Mouse (Mus musculus) kidney, adult 18-20 months (tissue): Measurements from ENCODE around the gene Coq10a.

ENCODE experiments used
- DNase-seq: peaks from one replicate; pipeline ENCODE4 v3.0.0; 2021

Gene Coq10a

DNA sequence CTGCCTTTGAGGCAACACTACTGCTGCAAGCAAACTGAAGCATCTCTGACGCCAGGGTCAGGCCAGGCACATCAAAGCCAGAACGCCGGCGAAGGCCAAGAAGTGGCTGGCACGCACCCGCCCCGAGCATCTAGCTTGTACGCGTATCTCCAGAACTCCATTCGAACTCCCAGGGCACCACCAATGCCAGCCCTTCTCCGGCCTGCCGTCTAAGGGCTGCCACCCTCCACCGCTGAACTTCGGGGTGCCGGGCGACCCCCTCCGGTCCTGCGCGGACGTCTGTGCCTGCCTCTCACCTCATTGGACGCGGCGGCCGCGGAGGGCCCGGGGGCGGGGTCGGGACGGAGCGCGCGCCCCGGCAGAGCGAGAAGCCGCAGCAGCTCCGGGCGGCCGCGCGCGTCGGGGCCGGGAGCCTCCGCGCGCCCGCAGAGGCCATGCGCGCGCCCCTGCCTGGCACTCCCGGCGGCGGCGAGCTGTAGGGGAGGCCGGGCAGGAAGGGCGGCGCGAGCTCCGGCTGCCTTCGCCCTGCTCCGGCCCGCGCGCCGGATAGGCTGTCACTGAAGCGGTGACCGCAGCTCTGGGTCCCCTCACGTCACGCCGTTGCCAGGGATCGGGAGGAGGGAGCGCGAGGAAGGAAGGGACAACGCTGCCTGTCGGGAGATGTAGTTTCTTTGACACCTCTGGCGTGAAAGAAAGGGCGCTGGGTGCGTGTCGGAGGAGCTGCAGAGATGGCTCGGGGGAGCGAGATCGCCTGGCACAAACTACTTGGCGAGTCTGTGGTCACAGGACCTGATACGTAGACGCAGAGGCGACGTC lies at the start of gene Coq10a:
Gene Coq10a, minus strand, starts transcription at position 596 of the 816 bp plus-strand sequence.
- peak; percentile 92 for DNase-seq

DNA sequence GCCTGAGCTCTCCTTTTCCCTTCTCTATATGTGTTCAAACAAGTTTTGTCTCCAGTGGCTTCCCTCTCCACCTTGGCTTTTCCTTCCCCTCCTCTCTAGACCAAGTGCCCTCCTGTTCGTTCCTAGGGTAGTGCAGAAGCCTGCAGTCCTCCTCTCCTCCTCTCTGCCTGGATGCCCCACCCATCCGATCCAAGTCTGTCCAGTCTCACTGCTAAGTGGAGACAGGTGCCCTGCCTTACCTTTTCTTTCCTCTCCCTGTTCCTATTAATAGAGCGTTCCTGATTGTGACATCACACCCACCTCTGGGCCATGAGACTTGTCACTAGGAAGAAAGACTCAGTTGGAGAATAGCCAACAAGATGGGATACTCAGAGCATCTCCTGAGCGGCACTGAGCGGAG lies 46.1 kb upstream of the Coq10a start:
- DNase-seq: no peak

DNA sequence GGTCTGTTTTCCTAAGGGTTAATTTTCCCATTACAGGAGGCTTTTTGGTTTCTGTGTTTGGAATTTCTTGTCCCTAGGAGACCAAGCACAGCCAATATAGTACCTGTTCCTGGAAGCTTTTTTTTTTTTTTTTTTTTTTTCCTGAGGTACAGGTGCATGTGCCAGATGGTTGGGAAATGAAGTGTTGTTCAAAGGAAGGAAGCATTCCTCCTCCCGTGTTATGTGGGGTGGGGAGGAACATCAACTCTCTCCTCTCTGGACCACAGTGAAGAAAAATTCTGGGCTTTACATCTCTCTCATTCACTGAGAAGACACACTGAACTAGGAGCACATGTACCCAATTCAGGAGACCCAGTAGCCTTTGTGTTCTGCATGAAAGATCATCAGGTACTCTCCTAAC lies 44.3 kb upstream of the Coq10a start:
- DNase-seq: no peak

DNA sequence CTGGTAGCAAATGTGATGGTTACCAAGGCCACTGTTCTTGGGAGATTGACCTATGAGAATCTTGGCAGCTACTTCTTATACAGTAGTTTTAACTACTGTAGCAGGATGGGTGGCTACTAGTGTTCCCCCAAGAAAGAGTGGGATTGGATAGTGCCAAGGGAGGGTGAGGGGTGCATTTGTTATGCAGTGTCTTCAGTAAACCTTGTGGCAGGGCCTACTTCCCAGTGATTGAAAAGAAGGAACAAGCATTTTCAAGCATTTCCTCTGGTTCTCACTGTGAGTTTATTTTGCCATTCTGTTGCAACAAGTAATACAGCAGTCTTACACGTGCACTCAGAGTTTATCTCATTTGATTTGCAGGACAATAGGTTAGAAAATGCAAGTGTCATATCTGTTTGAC lies 43.8 kb upstream of the Coq10a start:
- DNase-seq: no peak

DNA sequence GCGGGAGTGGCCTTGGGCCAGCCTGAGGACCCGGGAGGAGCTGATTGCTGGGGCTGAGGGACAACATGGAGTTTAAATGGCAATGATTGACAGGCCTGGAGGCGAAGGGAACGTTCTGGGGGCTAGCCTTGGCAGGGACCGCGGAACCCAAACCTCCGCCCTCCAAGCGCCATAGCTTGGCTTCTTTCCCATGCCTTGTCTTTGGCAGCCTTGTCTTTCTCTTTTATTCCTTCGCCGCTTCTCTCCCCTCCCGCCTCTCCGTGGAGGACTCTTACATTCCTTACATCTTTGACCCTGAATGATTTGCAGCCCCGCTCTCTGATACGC lies 43.2 kb upstream of the Coq10a start:
- no peak for DNase-seq

DNA sequence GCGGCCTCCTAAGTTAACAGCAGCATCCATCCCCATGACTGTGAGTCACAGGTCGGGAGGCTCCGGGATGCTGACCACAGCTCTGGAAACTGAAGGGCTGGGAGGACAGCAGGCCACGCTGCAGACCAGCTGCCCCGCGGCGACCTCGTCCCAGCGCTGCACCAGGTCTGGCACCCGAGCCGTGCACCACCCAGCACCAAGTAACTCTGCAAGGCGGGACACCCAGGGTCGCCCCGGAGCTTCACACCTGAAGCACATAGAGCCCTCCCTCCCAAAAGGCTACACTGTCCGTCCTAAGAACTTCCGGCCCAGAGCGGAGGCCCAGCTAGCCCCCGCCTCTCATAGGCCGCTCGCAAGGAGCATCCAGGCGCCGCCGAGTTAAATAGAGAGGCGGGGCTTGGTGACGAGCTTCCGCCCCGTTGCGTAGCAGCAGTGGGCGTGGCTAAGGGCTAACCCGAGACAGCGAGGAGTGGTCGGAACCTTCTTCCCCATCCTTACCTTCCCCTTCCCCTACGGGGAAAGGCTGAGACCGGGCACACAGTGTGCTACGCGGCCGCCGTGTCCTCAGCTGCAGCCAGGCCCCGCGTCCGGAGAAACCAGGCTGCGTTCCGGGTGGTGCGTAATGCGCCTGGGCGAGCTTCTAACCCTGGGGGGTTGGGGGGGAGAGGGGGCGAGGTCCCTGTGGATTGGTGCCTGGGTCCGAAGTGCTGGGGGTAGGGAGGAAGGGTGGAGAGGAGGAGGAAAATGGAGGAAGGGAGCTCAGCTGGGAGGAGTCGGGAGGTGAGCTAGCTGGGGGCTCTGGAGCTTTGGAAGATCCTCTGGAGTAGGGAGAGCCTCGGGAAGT lies 42.6 kb upstream of the Coq10a start, which contains the start of the genes Nabp2 and Rnf41:
Gene Nabp2, minus strand, starts transcription at position 282 of the 844 bp plus-strand sequence.
Gene Rnf41, plus strand, starts transcription at position 447 of the 844 bp plus-strand sequence.
- peak; percentile 98 for DNase-seq

DNA sequence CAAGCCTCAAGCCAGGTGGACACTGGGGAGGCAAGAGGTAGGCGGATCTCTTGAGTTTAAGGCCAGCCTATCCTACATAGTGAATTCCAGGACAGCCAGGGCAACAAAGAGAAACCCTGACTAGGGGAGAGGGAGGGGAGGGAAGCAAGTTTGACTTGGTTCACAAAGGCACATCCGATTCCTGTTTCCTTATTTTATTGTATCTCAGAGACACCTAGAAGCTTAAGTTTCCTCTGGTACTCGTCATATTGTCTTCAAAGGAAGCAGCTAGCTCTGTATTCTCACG lies 41.7 kb upstream of the Coq10a start:
- no peak for DNase-seq

DNA sequence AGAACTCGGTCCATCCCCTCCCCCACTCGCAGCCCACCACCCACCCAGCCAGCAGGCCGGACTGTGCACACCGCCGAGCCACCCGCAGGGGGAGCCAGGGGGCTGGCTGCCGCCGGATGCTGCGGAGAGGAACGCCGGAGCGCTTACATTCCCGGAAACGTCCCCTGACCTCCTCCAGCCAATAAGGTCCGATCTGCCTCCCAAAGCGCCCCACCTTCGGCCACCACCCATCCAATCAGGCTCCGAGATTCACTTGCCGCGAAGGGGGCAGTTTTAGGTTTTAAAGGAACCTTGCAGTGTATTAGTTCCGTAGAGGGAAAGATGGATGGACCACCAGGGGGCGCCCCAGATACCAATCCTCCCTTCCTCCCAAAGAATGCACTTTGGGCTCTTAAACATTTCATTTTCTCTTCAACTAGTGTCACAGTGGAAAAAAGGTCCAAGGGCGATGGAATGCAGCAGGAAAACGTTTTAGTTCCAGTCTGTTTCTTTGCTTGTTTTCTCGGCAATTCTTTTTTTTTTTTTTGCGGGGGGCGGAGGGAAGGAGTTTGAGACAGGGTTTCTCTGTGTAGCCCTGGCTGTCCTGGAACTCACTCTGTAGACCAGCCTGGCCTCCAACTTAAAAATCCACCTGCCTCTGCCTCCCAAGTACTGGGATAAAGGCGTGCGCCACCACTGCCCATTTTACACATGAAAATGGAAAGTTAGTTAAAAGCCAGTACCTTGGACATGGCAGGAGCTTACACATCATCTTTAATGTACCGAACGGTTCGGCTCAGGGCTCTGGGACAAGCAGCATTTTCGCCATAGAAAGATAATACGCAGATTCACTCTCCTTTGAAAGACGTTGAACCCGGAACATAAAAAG lies 41.1 kb upstream of the Coq10a start:
- DNase-seq: peak; percentile 97

DNA sequence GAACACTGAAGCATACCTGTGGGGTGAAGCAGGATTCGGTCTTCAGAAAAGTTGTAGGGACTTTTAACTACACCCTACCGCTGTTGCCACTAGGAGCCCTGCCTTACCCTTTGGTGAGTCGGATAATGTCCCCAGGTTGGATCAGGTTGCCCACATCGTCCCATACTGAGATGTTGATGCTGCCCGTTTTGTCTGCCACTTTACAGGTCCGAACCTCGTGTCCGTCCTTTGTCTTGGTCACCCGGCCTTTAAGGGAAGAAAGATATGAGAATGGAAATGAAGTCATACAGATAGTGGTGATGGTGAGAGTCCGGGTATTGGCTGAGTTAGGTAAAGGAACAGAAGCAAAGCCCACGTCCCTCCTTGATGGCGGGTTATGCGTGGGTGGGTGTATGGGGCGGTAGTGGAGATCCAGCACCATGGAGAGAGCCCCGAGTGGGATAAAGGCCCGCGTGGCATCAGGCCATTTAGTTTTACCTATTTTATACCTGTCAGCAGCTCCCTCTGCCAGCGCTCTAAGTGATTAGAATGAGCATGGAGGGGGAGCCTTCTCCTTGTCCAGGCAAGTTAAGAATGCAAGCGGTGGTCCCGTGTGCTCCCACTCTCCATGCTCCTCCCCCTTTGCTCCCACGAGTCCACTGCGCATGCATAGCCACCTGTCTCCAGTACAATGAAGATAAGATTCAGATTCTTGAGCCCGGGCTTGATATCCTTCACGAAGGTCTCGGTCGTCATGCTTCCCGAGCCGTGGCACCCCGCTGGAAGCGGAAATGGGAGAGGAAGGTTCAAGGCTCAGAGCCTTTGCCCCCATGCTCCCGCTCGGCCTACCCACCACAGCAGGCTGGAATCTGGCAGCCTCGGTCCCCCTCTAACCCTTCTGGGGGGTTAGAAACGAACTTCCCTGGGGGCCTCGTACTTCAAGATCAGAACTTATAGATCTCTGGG lies 40.1 kb upstream of the Coq10a start:
- DNase-seq: no peak

DNA sequence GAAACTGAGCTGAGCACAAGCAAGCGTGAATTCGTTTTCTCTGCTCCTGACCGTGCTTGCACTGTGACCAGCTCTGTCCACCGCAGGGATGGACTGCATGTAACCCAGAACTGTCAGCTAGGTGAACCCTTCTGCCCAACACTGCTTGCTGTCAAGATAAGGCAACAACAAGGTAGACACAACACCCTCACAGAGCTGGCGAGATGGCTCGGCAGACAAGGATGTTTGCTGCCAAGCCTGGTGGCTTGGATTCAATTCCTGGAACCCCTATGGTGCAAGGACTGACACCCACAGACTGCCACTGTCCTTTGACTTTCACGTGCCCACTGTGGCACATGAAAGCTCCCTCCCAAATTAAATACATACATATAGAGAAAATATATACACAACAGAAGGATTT lies 35.1 kb upstream of the Coq10a start:
- DNase-seq: no peak

DNA sequence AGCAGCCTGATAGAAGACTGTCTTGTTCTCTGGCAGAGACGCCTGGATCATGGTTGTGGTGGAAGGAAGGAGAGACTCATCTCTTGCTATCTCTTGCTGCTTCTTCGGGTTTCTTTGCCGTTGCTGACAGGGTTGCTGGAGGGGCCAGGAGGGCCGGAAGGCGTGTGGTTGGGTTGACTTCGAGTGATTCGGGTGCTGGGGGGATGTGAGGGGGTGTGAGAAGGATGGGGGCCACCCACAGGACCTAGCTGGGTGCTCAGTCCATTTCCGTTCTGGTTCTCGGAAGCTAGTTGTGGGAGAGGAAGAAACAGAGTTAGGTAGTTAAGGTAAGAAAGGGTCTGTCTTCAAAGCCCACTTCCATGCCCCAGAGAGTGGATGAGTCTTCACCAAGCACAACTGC lies 32.8 kb upstream of the Coq10a start:
- no peak for DNase-seq

DNA sequence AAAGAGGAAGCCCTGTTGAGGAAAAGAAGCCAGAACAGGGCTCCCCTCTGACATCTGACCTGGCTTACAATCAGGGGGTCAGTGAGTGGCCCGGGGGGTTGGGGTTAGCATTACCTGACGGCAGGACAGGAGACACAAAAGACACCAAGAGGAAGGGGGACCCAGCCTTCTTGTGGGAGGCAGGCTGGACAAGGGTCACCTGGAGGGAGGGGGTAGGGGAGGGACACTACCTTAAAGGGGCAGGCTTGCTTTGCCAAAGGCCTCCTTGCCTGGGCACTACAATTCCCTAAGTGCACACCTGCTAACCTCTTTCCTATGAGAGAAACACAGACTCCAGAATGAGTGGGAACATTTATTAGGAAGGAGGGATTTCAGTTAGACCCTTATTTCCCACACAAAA lies 32.3 kb upstream of the Coq10a start, which contains the start of gene Slc39a5:
Gene Slc39a5, minus strand, starts transcription at position 174 of the 400 bp plus-strand sequence.
- DNase-seq: peak; percentile 48

DNA sequence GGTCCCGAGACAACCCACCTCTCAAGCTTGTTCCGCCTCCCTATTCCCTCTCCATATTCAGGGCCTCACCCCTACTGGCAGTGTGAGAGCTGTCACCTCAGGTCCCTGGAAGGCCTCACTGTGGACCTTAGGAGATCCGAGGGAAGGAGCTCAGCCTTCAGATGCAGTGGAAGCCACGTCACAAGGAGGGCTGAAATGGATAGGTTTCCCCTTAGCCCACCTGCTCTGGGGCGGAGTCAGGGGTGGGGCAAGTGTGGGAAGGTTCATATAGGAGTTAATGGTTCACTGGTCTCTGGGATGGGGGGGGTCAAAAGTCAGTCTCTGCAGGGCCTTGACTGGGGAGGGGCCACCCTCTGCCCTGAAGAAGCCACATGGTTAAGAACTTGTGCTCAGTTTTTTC lies 31.5 kb upstream of the Coq10a start:
- peak; percentile 70 for DNase-seq

DNA sequence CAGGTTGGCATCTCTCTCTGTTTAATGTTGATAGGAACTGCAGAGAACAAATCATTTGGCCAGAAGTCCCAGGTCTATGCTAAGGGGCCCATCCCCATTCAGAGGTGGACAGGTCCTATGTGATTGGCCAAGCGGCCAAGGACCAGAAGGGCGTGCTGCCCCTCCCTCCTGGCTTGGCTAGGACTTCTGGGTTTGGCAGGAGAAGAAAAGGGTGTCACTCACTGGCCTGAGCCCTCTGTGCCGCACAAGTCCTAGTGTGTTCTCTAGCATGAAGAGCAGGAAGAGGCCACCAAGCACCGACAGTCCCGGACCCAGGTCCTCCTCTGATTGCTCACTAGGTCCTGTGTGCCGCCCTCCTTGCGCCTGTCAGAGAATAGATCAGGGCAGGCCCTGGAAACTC lies 28.7 kb upstream of the Coq10a start:
- peak; percentile 29 for DNase-seq

DNA sequence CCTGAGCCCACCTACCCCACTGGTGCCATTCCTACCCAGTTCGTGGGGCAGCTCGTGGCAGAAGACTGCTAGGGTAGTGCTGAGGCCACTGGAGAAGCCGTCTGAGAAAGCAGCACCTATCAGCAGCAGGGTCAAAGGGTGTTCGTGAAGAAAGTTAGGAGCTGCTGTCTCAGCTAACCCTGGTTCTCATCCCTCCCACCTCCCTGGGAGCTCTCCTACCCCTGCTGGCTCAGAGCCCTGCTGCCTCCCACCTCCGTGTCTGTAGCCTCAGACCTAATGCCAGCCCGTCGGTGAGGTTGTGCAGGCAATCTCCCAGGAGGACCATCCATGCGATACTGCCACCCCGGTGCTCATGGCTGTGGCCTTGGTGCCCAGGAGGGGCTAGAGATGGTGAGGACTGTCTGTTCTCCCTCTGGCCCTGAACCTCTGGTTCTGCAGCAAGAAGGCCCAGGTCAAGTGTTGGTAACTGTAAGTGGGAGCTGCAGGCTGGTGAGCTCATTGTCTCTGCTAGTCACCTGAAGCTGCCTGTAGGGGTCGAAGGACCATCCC lies 28.0 kb upstream of the Coq10a start:
- peak; percentile 40 for DNase-seq

DNA sequence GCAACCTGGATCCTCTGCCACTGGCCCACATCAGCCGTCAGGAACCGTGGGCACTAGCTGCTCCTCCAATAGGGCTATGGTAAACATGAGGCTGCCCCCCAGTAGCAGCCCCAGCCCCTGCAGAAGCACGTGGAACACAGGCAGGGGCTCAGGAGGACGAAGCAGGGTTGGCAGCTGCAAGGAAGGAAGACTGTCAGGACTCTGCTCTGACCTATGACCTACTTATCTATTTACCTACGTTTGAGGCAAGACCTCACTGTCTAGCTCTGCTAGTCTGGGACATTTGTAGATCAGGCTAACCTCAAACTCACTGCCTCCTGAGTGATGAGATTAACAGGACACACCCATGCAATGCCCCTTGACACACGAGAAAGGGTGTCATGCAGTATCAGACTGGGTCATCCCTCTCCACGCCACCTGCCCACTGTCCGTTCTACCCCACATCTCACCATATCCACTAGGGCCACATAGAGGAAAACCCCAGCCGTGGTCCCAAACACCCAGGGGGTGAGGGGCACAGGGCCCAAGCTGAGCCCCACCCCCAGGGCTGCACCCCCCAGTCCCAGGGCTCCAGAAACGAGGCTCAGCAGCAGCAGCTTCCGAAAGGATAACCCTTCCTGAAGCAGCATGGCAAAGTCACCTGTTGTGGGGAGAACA lies 27.3 kb upstream of the Coq10a start:
- no peak for DNase-seq

DNA sequence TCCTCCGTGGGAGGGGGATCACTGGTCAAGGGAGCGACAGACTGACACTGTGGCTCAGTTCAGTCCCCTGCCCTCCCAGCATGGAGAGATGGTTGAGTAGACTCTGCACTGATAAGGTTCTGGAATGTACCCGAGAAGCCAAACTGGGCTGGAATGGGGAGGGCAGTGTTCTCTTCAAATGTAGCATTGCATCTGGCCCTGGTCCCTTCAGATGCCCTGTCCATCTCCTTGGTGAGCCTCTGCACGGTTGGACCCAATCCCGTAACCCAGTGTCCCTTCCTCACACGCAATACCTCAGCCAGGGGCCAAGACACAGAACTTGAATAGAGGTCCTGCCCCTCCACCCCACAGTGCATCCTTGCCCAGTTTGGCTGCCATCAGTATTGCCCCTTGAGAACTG lies 23.1 kb upstream of the Coq10a start:
- DNase-seq: no peak

DNA sequence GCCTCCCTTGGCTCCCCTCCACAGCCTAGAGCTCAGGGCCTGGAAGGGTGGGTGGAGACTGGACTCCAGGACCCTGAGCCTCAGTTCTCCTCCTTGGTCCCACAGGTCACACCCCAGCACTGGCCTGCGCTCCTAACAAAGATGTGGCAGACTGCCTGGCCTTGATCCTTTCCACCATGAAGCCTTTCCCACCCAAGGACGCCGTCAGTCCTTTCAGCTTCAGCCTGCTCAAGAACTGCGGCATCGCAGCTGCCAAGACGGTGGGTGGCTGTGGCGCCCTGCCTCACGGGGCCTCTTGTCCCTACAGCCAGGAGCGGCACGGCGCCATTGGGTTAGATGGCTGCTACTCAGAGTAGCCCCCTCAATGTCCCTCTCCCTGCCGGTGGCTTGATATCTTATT lies 21.6 kb upstream of the Coq10a start:
- DNase-seq: no peak

DNA sequence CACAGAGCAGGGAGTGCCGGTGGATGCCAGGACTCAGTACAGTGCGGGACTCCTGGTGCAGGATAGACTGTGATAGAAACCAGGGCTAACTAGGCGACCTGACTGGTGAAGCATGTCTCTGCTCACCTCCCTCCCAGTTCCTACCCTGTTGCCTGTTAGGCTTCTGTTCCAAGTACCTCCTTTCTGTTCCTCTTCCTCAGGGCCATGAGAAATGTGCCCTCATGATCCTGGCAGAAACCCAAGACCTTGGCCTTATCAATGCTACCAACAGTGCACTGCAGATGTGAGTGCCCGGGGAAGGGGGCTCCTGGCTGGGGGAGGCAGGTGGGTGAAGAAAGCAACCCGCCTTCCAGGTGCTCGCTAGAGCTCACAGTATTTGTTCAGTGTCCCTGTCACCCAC lies 20.8 kb upstream of the Coq10a start:
- DNase-seq: no peak

DNA sequence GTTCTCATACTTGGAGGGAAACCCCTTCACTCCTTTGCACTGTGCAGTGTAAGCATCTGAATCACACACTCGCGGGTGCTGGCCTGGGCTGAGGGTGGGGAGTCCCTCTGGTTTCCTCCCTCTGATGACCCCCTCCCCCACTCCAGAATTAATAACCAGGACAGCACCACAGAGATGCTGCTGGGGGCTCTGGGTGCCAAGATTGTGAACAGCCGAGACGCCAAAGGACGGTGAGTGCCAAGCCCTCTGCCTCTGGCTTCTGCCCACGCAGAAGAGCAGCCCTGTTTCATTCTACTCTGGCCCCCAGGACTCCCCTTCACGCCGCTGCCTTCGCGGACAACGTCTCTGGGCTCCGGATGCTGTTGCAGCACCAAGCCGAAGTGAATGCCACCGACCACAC lies 20.1 kb upstream of the Coq10a start:
- no peak for DNase-seq

DNA sequence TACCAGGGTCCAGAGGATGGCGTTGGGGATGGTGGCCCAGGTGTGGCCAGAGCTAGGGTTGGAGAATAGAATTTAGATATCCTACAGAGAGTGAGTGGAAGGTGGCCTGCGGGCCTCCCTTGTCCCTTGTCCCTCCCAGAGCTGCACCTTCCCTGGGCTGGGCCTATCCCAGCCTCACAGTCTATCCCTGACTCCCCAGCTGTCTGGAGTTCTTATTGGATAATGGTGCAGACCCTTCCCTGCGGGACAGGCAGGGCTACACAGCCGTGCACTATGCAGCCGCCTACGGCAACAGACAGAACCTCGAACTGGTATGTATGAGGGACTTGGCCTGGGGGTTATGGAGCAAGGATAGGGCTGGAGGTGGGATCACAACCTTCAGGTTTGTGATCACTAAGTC lies 17.1 kb upstream of the Coq10a start:
- no peak for DNase-seq
